Comparison of ENCODE assay signal across 27 mouse cellular contexts in the genomic region with DNA sequence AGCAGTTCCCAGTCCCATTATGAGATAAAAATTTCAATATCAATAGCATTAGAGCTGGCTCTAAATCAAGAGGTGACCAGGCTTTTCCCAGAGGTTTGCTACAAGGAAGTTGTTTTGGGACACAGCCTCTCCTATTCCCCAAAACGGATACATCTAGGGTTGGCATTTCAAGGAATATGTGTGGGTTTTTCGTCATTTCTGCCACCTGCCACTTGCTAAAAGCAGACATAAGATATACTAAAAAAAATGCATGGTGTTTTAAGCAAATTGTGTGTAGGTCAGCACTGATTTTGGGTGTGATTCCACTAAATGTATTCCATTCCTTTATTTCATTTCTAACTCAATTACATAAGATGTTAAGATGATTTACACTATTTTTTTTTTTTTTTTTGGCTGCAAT. TPM values are rescaled to one million over a fixed set of nuclear protein-coding genes. Genes with fewer than 3 reads are reported as not detected.
A peak's percentile ranks its signal among the peaks of the same experiment; 100 is the strongest.
DNase-seq lines count a peak whose midpoint lies in the region; ATAC-seq lines count a peak whose summit lies in the region.
"Had no signal": no experiment of that assay in that cellular context is flagged by ENCODE, and none has a peak within 500 bp of the region (broad histone marks: within the 10 kb centered on the region; RNA-seq: fewer than 3 reads in every experiment).

No protein-coding gene starts in this region.

- intact Hi-C loops in left cerebral cortex, postnatal 4 days (cut with DNase I), result no loop called here

- H3K27ac ChIP-seq in heart, embryonic 11.5 days (ENCODE audit: low read depth, low read length), result no peak overlapping the region
- H3K27ac ChIP-seq: forebrain, embryonic 13.5 days; hindbrain, embryonic 12.5 days had no signal

- no peaks in the 10 kb centered on the region for H3K9me3 ChIP-seq in heart, embryonic 11.5 days (replicated peaks; ENCODE audit: control insufficient read depth, low read length)
- H3K9me3 ChIP-seq: forebrain, embryonic 13.5 days; G1E; hindbrain, embryonic 12.5 days had no signal

- no peaks in the 10 kb centered on the region for H3K36me3 ChIP-seq in heart, embryonic 11.5 days (ENCODE audit: control insufficient read depth, insufficient read depth, low read length)
- H3K36me3 ChIP-seq: G1E; hindbrain, embryonic 12.5 days had no signal

- no peaks in the 10 kb centered on the region for H3K27me3 ChIP-seq in heart, embryonic 11.5 days (ENCODE audit: control insufficient read depth, insufficient read depth, low read length)
- H3K27me3 ChIP-seq: forebrain, embryonic 13.5 days; hindbrain, embryonic 12.5 days had no signal

- no peak overlapping the region for H3K4me2 ChIP-seq in heart, embryonic 11.5 days
- H3K4me2 ChIP-seq: forebrain, embryonic 13.5 days; hindbrain, embryonic 12.5 days had no signal

- H3K4me3 ChIP-seq in heart, embryonic 11.5 days (ENCODE audit: low read depth, low read length), result no peak overlapping the region
- H3K4me3 ChIP-seq: forebrain, embryonic 13.5 days; hindbrain, embryonic 12.5 days had no signal

- WGBS in heart, embryonic 11.5 days (ENCODE audit: insufficient replicate concordance), result 65% methylated on average over 2 of the region's 2 CpGs

- no peaks in the 10 kb centered on the region for H3K4me1 ChIP-seq in heart, embryonic 11.5 days (ENCODE audit: control insufficient read depth, insufficient read depth, low read length)
- H3K4me1 ChIP-seq: forebrain, embryonic 13.5 days; hindbrain, embryonic 12.5 days had no signal

- DNase-seq in frontal cortex, postnatal 10 days (ENCODE audit: low spot score in 2 of 2), result no peak
- peak; percentile 42 for DNase-seq in left cerebral cortex, adult 11 months (ENCODE audit: low spot score)
- no peak for DNase-seq in left cerebral cortex, postnatal 4 days
- peak; percentile 34 to 66 for DNase-seq in right cerebral cortex, postnatal 10 days (ENCODE audit: low spot score in 2 of 2)
- DNase-seq in right cerebral cortex, postnatal 25 days, result no peak
- DNase-seq in spleen, postnatal 36 days (ENCODE audit: low spot score in 2 of 2), result no peak
- DNase-seq: adrenal gland, adult 8-10 months; adrenal gland, postnatal 36 days; B cell, adult 2 months; cerebellum, adult 11 months; cerebellum, adult 8-10 months; cerebellum, postnatal 14 days; forebrain, postnatal 0 days; gastrocnemius, postnatal 36 days; heart, adult 11 months; heart, postnatal 10 days; heart, postnatal 4 days had no signal

- ATAC-seq in frontal cortex, adult (ENCODE audit: low TSS enrichment), result peak; percentile 72
- no peak for ATAC-seq in heart, embryonic 11.5 days (replicated peaks; ENCODE audit: insufficient number of reproducible peaks, low FRiP score, low TSS enrichment)
- ATAC-seq: CD4-positive, CD25-positive, alpha-beta regulatory T cell, adult 4 months; forebrain, embryonic 13.5 days; forebrain, postnatal 0 days; hindbrain, embryonic 16.5 days had no signal

- no peak overlapping the region for H3K9ac ChIP-seq in heart, embryonic 11.5 days (ENCODE audit: low read depth, low read length)
- H3K9ac ChIP-seq: forebrain, embryonic 13.5 days; forebrain, postnatal 0 days; hindbrain, embryonic 12.5 days had no signal

RNA-seq across cellular contexts. Expression of gene Gcg, which starts 34.3 kb away (rescaled TPM):
- total RNA-seq in left cerebral cortex, postnatal 4 days (2021), result 1 to 10 TPM in 1 of 2 experiments, under 1 TPM in 1; 0.84 to 1.1 TPM
- polyA plus RNA-seq in heart, embryonic 11.5 days (2014; fragmentation: Nextera tagmentation; extraction: Ambion mirVana), result 0.20 and 1.1 TPM in 2 replicates
- total RNA-seq: adrenal gland, adult 8-10 months; adrenal gland, postnatal 36 days; gastrocnemius, adult 8-10 months; gastrocnemius, postnatal 36 days; heart, postnatal 10 days; heart, postnatal 4 days had no signal
- polyA plus RNA-seq: CD4-positive, CD25-positive, alpha-beta regulatory T cell, adult 4 months; cortical plate, adult 2 months; heart, embryonic 14.5 days; hindbrain, embryonic 12.5 days had no signal

RNA-seq across cellular contexts. Expression of gene Fap, which starts 56.1 kb away (rescaled TPM):
- 1 to 10 TPM; 2.1 to 2.2 TPM for total RNA-seq in left cerebral cortex, postnatal 4 days (2021)
- polyA plus RNA-seq in heart, embryonic 11.5 days (2014; fragmentation: Nextera tagmentation; extraction: Ambion mirVana), result 0.56 and 1.3 TPM in 2 replicates
- total RNA-seq: G1E had no signal
- polyA plus RNA-seq: G1E had no signal

Comparison
In these comparisons a context has a peak if more than half of its experiments do, and no peak if none do; other contexts are left out.
1. DNase-seq: peak in left cerebral cortex, adult 11 months (single experiment) and right cerebral cortex, postnatal 10 days (2 of 2); none in frontal cortex, postnatal 10 days (0 of 2), left cerebral cortex, postnatal 4 days (single experiment), right cerebral cortex, postnatal 25 days (single experiment) and spleen, postnatal 36 days (0 of 2).